Mouse (Mus musculus) gastrocnemius, postnatal 10 days (tissue): Measurements from ENCODE around the gene B4galnt3. TPM values are rescaled to one million over a fixed set of nuclear protein-coding genes. Genes with fewer than 3 reads are reported as not detected.
"Not testable (repeated sequence)": the region's sequence is repeated elsewhere in the genome, so short reads cannot be mapped to it uniquely, and the experiment has no call there.

Experiments
- DNase-seq: peaks from one replicate; pipeline ENCODE4 v3.0.0; 2021; ENCODE audit warnings: mixed read lengths
- long read RNA-seq, 2 experiments: library from polyadenylated mRNA; stranded (forward); transcript quantifications; one replicate each; pipeline ENCODE4 v2.0.0; 2021
- total RNA-seq, 2 experiments: library from RNA; stranded (reverse); gene quantifications; 2 replicates each; pipeline ENCODE4 v1.2.3; 2021

Gene B4galnt3
- 1 to 10 TPM; 3.3 to 3.4 TPM for total RNA-seq
- long read RNA-seq, experiment 1 = 0 reads
- long read RNA-seq, experiment 2 = 0 reads

- DNase-seq = peak; percentile 33
These were observed at the start of gene B4galnt3, which contains the start of gene D330020A13Rik for GRCm38 (mm10) chr6:120294056-120294784. B4galnt3 (minus strand) TSS chr6:120294559. D330020A13Rik (plus strand) TSS chr6:120294364.

- DNase-seq = no peak
These were observed 49.6 kb upstream of the B4galnt3 start for GRCm38 (mm10) chr6:120343992-120344391.

- no peak for DNase-seq
These were observed 38.0 kb upstream of the B4galnt3 start for GRCm38 (mm10) chr6:120332351-120332750.

- peak; percentile 68 for DNase-seq
These were observed 30.1 kb upstream of the B4galnt3 start for GRCm38 (mm10) chr6:120324295-120324927.

GRCm38 (mm10) chr6:120320369-120320768 is 26.0 kb upstream of the B4galnt3 start:
- DNase-seq = no peak

GRCm38 (mm10) chr6:120319129-120319528 is 24.8 kb upstream of the B4galnt3 start:
- DNase-seq = no peak

GRCm38 (mm10) chr6:120318303-120318940 is 24.1 kb upstream of the B4galnt3 start:
- DNase-seq = no peak

GRCm38 (mm10) chr6:120312443-120312842 is 18.1 kb upstream of the B4galnt3 start:
- DNase-seq = no peak

GRCm38 (mm10) chr6:120309787-120310186 is 15.4 kb upstream of the B4galnt3 start:
- no peak for DNase-seq

GRCm38 (mm10) chr6:120309338-120309737 is 15.0 kb upstream of the B4galnt3 start:
- no peak for DNase-seq

GRCm38 (mm10) chr6:120306859-120307594 is 12.7 kb upstream of the B4galnt3 start:
- DNase-seq = no peak

- DNase-seq = peak; percentile 11
These were observed 8.5 kb upstream of the B4galnt3 start for GRCm38 (mm10) chr6:120302755-120303316.

- peak; percentile 25 for DNase-seq
These were observed 6.8 kb upstream of the B4galnt3 start for GRCm38 (mm10) chr6:120301137-120301536.

- not testable (repeated sequence) for DNase-seq
These were observed 2.2 kb upstream of the B4galnt3 start for GRCm38 (mm10) chr6:120296589-120296988.

- no peak for DNase-seq
These were observed 400 bp upstream of the B4galnt3 start for GRCm38 (mm10) chr6:120294785-120295133.

GRCm38 (mm10) chr6:120291396-120292009 is 2.9 kb downstream of the B4galnt3 start:
- DNase-seq = no peak

GRCm38 (mm10) chr6:120289430-120289829 is 4.9 kb downstream of the B4galnt3 start:
- no peak for DNase-seq

GRCm38 (mm10) chr6:120288541-120288940 is 5.8 kb downstream of the B4galnt3 start:
- DNase-seq = no peak

GRCm38 (mm10) chr6:120287279-120287678 is 7.1 kb downstream of the B4galnt3 start:
- no peak for DNase-seq

GRCm38 (mm10) chr6:120276874-120277449 is 17.4 kb downstream of the B4galnt3 start:
- DNase-seq = no peak

- peak; percentile 24 for DNase-seq
These were observed 19.1 kb downstream of the B4galnt3 start for GRCm38 (mm10) chr6:120275301-120275700.
